Mouse (Mus musculus) thymus, postnatal 36 days (tissue): ENCODE data around the gene Btbd8.

ENCODE experiments used
- DNase-seq, 2 experiments: peaks; one replicate each; pipeline ENCODE4 v3.0.0; 2022; ENCODE audit warnings: mixed read lengths in 2 of 2

The Btbd8 gene

GRCm38 (mm10) chr5:107521386-107521785 lies 83.6 kb downstream of the Btbd8 start:
- no peak for DNase-seq

GRCm38 (mm10) chr5:107521897-107522296 lies 84.1 kb downstream of the Btbd8 start:
- no peak for DNase-seq

- DNase-seq: peak in 1 of 2 experiments; percentile 10
Measured at GRCm38 (mm10) chr5:107524281-107524680, 86.5 kb downstream of the Btbd8 start.

GRCm38 (mm10) chr5:107528856-107529255 lies 91.1 kb downstream of the Btbd8 start:
- DNase-seq: no peak

GRCm38 (mm10) chr5:107533590-107533989 lies 95.8 kb downstream of the Btbd8 start:
- DNase-seq: no peak

GRCm38 (mm10) chr5:107534581-107534980 lies 96.8 kb downstream of the Btbd8 start, which contains the start of gene 1700028K03Rik:
Gene 1700028K03Rik (plus strand): TSS chr5:107534709.
- no peak for DNase-seq

GRCm38 (mm10) chr5:107541696-107542095 lies 103.9 kb downstream of the Btbd8 start:
- DNase-seq: no peak

- no peak for DNase-seq
Measured at GRCm38 (mm10) chr5:107545927-107546326, 108.1 kb downstream of the Btbd8 start.

GRCm38 (mm10) chr5:107547955-107548354 lies 110.2 kb downstream of the Btbd8 start:
- DNase-seq: no peak

- no peak for DNase-seq
Measured at GRCm38 (mm10) chr5:107548444-107548843, 110.6 kb downstream of the Btbd8 start.

GRCm38 (mm10) chr5:107554336-107554735 lies 116.5 kb downstream of the Btbd8 start:
- no peak for DNase-seq

GRCm38 (mm10) chr5:107556969-107557368 lies 119.2 kb downstream of the Btbd8 start:
- no peak for DNase-seq
